Mouse (Mus musculus): ENCODE data around the gene Rngtt. TPM values are rescaled to one million over a fixed set of nuclear protein-coding genes. Genes with fewer than 3 reads are reported as not detected.
A peak's percentile ranks its signal among the peaks of the same experiment; 100 is the strongest.
"Not testable (repeated sequence)": the region's sequence is repeated elsewhere in the genome, so short reads cannot be mapped to it uniquely, and the experiment has no call there.

Gene Rngtt
- polyA plus RNA-seq, 1 experiment from 2014 or later = 19.2 TPM

DNA sequence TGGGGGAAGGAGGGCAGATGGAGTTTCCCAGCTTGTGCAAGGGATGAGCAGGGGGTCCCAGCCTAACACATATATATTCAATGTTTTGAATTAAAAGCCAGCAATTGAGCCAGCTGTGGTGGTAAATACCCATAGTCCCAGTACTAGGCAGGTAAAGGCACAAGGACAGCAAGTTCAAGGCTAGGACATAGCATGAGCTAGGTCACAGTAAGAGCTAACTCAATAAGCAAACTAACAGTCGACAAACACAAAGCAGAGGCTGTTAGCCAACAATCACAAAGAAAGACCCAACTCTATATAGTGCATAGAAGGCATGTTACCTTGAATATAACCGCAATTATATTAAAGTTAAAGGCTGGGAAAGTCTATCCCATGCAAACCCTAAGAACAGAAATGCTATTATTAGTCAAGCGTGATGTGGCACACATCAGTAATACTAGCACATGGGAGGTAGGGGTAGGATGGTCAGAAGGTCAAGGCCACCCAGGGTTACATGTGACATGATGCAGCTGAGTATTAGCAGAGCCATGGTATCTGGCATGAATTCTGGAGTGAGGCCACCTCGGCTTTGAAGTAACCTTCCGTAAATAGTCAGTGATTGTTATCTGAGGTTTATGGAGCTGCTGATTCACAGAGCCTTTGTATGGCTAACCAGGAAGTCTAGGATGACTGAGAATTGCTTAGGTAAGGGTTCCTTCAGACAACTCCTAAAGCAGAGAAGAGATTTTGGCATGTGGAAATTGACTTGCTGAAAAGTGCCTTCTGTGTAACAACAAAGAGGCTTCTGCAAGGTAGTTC is 25.8 kb upstream of the Rngtt start:
- no peak overlapping the region for H3K4me2 ChIP-seq (replicated peaks; ENCODE audit: low read depth, low read length)
- no peaks in the 10 kb centered on the region for H3K27me3 ChIP-seq (ENCODE audit: insufficient read depth, low read length)
- WGBS = 63% methylated on average over 5 of the region's 5 CpGs
- 0 out of 2 replicates have a peak, but pooled peaks cover 7% of the 10 kb centered on the region for H3K4me1 ChIP-seq (ENCODE audit: insufficient read depth, low read length)
- no peaks in the 10 kb centered on the region for H3K36me3 ChIP-seq (ENCODE audit: insufficient read depth, low read length)
- H3K27ac ChIP-seq (ENCODE audit: low read length) = no peak overlapping the region
- no peak for ATAC-seq (ENCODE audit: low FRiP score, low TSS enrichment)
- no peak overlapping the region for H3K4me3 ChIP-seq (ENCODE audit: low read length)
- no peak overlapping the region for H3K9ac ChIP-seq (replicated peaks; ENCODE audit: low read length)
- no peaks in the 10 kb centered on the region for H3K9me3 ChIP-seq (ENCODE audit: low read length)

DNA sequence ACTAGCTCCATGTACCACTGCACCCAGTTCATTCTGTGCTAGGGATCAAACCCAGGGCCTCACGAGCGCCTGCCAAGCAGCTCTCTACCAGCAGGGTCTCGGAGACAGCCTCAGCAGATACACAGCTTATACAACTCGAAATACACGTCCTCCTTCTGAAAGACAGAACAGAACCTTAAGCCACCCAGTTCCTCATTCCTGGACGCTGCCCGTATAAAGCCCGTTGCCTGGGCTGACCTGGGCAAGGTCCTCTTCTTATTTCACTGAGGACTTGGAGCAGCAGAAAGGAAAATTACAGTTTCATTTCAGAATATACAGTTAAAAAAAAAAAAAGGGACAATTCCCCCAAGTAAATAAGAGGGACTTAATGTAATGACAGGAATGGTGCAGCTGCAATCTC is 24.7 kb upstream of the Rngtt start:
- WGBS = 88% methylated on average over 8 of the region's 8 CpGs
- H3K27me3 ChIP-seq (ENCODE audit: insufficient read depth, low read length) = no peaks in the 10 kb centered on the region

DNA sequence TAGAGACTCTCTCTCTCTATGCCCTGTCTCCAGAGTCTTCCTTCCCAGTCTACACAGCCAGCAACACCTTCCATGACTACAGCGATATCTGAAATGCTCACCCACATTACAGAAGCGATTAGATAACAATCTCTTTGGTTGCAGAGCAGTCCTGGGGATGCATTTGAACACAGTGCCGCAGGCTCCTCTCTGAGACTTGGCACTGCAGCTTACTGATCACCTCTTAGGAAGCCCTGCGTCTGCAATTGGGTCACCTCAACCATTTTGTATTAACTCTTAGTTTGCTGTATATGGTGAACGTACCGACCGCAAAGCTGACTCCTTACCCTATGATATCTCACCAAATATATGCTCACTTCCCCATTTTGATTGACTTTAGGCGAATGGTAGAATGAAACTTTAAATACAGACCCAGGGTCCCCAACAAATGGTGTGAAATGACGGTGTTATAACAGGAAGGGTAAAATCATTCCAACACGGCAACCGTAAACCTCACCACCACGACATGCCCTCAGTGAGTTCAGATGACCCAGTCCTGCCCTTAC is 20.9 kb upstream of the Rngtt start:
- H3K9ac ChIP-seq (replicated peaks; ENCODE audit: low read length) = peak overlapping the region; percentile 39; the same call in 1 of the 2 replicates
- WGBS = 80% methylated on average over 12 of the region's 12 CpGs
- H3K4me2 ChIP-seq (replicated peaks; ENCODE audit: low read depth, low read length) = peak overlapping the region; percentile 46

More for the DNA sequence above, 24.7 kb upstream of the Rngtt start:
- no peaks in the 10 kb centered on the region for H3K36me3 ChIP-seq (ENCODE audit: insufficient read depth, low read length)
- ATAC-seq (ENCODE audit: low FRiP score, low TSS enrichment) = no peak
- H3K9me3 ChIP-seq (ENCODE audit: low read length) = no peaks in the 10 kb centered on the region
- no peak overlapping the region for H3K27ac ChIP-seq (ENCODE audit: low read length)
- H3K9ac ChIP-seq (replicated peaks; ENCODE audit: low read length) = no peak overlapping the region
- no peak overlapping the region for H3K4me3 ChIP-seq (ENCODE audit: low read length)
- H3K4me2 ChIP-seq (replicated peaks; ENCODE audit: low read depth, low read length) = no peak overlapping the region
- peaks cover 7% of the 10 kb centered on the region; the same call in 1 of the 2 replicates for H3K4me1 ChIP-seq (ENCODE audit: insufficient read depth, low read length)

DNA sequence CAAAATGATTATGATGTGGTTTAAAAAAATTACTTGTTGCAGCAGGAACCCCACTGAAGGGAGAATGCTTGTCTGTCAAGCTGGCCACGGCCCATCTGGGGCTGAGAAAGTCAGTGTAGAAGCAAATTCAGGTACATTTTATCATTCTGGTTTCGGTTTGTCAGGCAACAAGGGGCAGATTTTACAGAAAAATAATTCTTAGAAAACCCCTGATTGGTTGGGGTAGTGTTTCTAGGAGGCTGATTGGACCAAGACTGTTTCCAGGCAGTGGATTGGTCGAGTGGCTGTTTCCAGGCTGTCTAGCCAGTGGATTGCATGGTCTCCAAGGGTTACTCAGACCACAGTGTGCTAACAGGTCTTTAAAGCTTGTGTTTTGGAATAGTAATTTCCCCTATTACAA is 20.1 kb upstream of the Rngtt start, which contains the start of gene Pnrc1:
Pnrc1 (minus strand) TSS at position 162 of the 400 bp plus-strand sequence.
- Histone ChIP-seq H3K9me3 (ENCODE audit: low read length) (no peaks in the 10 kb centered on the region), H3K4me1 (ENCODE audit: insufficient read depth, low read length) (no peaks in the 10 kb centered on the region; the same call in 1 of the 2 replicates), H3K4me2 (replicated peaks; ENCODE audit: low read depth, low read length) (peak within 1 kb of the TSS; percentile 46), H3K27ac (ENCODE audit: low read length) (no peak within 1 kb of the TSS), H3K4me3 (ENCODE audit: low read length) (peak within 1 kb of the TSS; percentile 40), H3K9ac (replicated peaks; ENCODE audit: low read length) (peak within 1 kb of the TSS; percentile 39), H3K27me3 (ENCODE audit: insufficient read depth, low read length) (no peaks in the 10 kb centered on the region), H3K36me3 (ENCODE audit: insufficient read depth, low read length) (no peaks in the 10 kb centered on the region)
- 41% methylated on average over 3 of the region's 3 CpGs for WGBS
- ATAC-seq (ENCODE audit: low FRiP score, low TSS enrichment) = peak; percentile 92

More for the DNA sequence above, 20.9 kb upstream of the Rngtt start:
- H3K27ac ChIP-seq (ENCODE audit: low read length) = no peak overlapping the region
- H3K27me3 ChIP-seq (ENCODE audit: insufficient read depth, low read length) = no peaks in the 10 kb centered on the region
- no peak for ATAC-seq (ENCODE audit: low FRiP score, low TSS enrichment)
- peak overlapping the region; percentile 40 for H3K4me3 ChIP-seq (ENCODE audit: low read length)
- H3K4me1 ChIP-seq (ENCODE audit: insufficient read depth, low read length) = no peaks in the 10 kb centered on the region; the same call in 1 of the 2 replicates
- H3K36me3 ChIP-seq (ENCODE audit: insufficient read depth, low read length) = no peaks in the 10 kb centered on the region
- H3K9me3 ChIP-seq (ENCODE audit: low read length) = no peaks in the 10 kb centered on the region

DNA sequence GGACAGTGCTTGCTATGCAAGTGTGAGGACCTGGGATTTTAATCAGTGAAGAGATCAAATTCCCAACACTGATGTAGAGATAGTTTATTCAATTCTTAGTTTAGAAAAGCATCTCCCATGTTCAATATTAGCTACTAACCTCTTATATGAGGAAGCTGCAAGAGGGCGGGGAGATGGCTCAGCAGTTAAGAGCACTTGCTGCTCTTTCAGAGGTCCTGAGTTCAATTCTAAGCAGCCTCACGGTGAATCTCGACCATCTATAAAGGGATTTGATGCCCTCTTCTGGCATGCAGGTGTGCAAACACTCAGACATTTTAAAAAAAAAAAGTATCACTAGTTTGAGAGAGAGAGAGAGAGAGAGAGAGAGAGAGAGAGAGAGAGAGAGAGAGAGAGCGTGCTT is 19.2 kb upstream of the Rngtt start:
- no peak overlapping the region for H3K4me3 ChIP-seq (ENCODE audit: low read length)
- H3K9ac ChIP-seq (replicated peaks; ENCODE audit: low read length) = no peak overlapping the region
- H3K4me2 ChIP-seq (replicated peaks; ENCODE audit: low read depth, low read length) = no peak overlapping the region
- no peak overlapping the region for H3K27ac ChIP-seq (ENCODE audit: low read length)
- no peaks in the 10 kb centered on the region for H3K9me3 ChIP-seq (ENCODE audit: low read length)
- no peaks in the 10 kb centered on the region for H3K27me3 ChIP-seq (ENCODE audit: insufficient read depth, low read length)
- no peaks in the 10 kb centered on the region; the same call in 1 of the 2 replicates for H3K4me1 ChIP-seq (ENCODE audit: insufficient read depth, low read length)
- no peaks in the 10 kb centered on the region for H3K36me3 ChIP-seq (ENCODE audit: insufficient read depth, low read length)
- no peak for ATAC-seq (ENCODE audit: low FRiP score, low TSS enrichment)
- WGBS = 47% methylated on average over 4 of the region's 4 CpGs

DNA sequence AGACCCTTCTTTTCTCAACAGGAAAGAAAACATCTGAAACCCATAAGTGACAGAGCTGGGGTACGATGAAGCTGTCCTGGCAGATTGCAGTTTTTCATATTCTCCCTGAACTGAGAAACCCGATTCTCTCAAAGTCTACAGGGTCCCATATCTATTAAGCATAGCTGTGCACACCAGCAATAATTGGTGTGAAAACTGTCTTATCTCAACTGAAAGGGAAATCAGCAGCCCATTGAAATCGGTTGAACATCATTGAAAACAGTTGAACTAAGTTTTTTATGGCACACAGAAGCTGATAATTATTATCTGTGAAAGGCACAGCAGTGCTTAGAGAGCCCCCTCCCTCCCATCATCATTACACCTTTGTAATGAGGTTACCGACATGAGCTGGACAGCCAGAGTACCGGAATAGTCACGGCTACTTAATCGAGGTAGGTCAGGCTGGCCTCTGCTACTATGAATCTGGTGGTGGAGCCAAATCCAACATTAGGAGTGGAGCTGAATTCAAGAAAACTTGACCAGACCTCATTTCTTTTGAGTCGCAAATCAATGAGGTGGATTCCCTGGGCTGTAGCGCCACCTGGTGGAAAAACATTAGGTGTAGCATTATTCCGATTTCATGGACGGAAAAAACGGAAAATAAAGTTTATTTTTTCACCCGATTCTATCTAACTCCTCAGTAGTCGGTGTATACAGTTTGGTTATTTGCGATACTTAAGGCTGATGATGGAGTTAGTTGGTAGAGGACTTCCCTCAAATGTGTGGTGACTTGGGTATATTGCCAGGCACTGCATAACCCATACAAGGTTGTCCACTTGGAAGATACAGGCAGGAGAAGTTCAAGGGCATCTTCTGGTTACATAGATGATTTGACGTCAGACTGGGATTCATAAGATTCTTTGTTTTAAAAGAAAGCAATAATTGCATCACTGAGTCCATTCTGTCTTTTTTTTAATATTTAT is 17.4 kb upstream of the Rngtt start:
- H3K36me3 ChIP-seq (ENCODE audit: insufficient read depth, low read length) = no peaks in the 10 kb centered on the region
- no peak overlapping the region for H3K27ac ChIP-seq (ENCODE audit: low read length)
- H3K27me3 ChIP-seq (ENCODE audit: insufficient read depth, low read length) = no peaks in the 10 kb centered on the region
- H3K9me3 ChIP-seq (ENCODE audit: low read length) = no peaks in the 10 kb centered on the region
- ATAC-seq (ENCODE audit: low FRiP score, low TSS enrichment) = no peak
- H3K9ac ChIP-seq (replicated peaks; ENCODE audit: low read length) = no peak overlapping the region
- 0 out of 2 replicates have a peak overlapping the region, but pooled peaks have one; percentile 21 for H3K4me2 ChIP-seq (replicated peaks; ENCODE audit: low read depth, low read length)
- no peaks in the 10 kb centered on the region; the same call in 1 of the 2 replicates for H3K4me1 ChIP-seq (ENCODE audit: insufficient read depth, low read length)
- H3K4me3 ChIP-seq (ENCODE audit: low read length) = no peak overlapping the region
- WGBS = 22% methylated on average over 16 of the region's 16 CpGs

DNA sequence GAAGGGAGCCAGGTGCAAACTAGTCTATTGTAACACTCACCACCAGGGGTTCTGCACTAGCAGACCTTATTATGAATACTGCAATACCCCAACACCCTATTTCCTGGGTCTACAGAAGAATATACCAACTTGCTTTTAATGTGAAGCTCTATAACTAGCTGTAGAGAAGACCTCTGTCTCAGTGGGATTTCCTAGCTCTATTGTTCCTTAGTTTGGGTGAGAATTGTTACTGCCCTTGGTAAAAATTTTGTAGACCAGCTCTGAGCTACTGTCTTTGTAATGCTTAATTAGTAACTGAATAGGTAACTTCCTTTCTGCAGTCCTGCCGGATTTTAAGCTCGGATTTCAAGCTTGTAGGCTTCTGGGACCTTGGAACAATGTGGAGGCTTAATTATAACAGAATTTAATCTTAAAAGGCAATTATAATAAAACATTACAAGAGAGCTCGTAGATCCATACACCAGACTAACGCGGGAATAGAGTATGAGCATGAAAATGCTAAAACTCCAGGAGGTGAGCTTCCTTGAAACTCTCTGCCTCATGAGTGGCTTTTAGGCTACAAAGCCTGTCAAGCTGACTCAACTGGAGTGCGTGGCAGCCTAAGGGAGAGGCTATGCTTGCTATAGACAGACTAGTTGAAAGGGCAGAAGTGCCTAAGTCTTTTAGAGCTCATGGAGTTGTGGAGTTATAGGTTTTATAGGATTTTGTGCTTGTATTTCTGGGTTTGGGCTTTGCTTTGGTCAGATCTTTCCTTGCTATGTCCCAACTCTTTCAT is 9.0 kb upstream of the Rngtt start:
- WGBS = 82% methylated on average over 6 of the region's 6 CpGs
- not testable (repeated sequence) for H3K27ac ChIP-seq (ENCODE audit: low read length); H3K4me3 ChIP-seq (ENCODE audit: low read length); H3K9me3 ChIP-seq (ENCODE audit: low read length); H3K9ac ChIP-seq (replicated peaks; ENCODE audit: low read length); H3K36me3 ChIP-seq (ENCODE audit: insufficient read depth, low read length); ATAC-seq (ENCODE audit: low FRiP score, low TSS enrichment); H3K4me2 ChIP-seq (replicated peaks; ENCODE audit: low read depth, low read length); H3K4me1 ChIP-seq (ENCODE audit: insufficient read depth, low read length); H3K27me3 ChIP-seq (ENCODE audit: insufficient read depth, low read length)

DNA sequence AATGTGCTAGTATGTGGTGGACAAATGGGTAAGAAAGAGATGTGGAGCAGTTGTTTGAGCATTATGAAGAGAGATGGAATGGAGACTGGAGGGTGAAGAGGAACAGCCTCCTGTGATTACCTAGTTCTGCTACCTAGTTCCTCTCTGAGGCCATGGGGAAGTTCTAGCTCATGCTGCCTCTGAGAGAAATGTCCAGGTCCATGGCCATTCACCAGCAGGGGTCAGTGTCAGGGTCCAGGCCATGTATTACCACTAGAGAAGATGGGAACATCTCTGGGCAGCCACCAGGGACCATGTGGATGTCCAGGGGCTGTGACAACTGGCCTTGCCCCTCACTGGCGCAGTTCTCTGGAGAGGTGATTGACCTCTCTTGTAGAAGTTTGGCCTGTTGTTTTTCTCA is 7.1 kb upstream of the Rngtt start:
- ATAC-seq (ENCODE audit: low FRiP score, low TSS enrichment) = no peak
- Histone ChIP-seq H3K4me2 (replicated peaks; ENCODE audit: low read depth, low read length) (no peak overlapping the region), H3K9me3 (ENCODE audit: low read length) (no peaks in the 10 kb centered on the region), H3K4me1 (ENCODE audit: insufficient read depth, low read length) (no peaks in the 10 kb centered on the region), H3K27ac (ENCODE audit: low read length) (no peak overlapping the region), H3K4me3 (ENCODE audit: low read length) (no peak overlapping the region), H3K27me3 (ENCODE audit: insufficient read depth, low read length) (no peaks in the 10 kb centered on the region), H3K9ac (replicated peaks; ENCODE audit: low read length) (no peak overlapping the region), H3K36me3 (ENCODE audit: insufficient read depth, low read length) (no peaks in the 10 kb centered on the region)
- 91% methylated on average over 1 of the region's 1 CpGs for WGBS

DNA sequence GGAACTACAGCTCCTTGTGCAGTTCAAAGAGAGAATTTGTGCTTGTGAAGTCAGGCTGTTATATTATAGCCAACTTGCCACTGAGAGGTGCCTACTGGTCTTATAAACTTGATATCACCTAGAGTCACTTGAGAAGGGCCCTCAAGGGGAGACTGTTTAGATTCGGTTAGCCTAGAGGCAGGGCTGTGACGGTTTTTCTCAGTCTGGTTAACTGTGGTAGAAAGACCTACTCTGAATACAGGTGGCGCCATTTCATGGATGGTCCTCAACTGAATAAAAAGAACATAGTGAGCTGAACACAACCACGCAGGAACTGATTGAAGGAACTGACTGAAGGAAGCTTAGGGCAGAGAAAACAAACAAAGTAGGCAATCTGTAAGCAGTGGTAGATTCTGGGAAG is 3.0 kb upstream of the Rngtt start:
- H3K27ac ChIP-seq (ENCODE audit: low read length) = no peak overlapping the region
- no peak overlapping the region for H3K4me3 ChIP-seq (ENCODE audit: low read length)
- no peaks in the 10 kb centered on the region for H3K27me3 ChIP-seq (ENCODE audit: insufficient read depth, low read length)
- H3K4me1 ChIP-seq (ENCODE audit: insufficient read depth, low read length) = peaks cover 12% of the 10 kb centered on the region
- no peak overlapping the region for H3K9ac ChIP-seq (replicated peaks; ENCODE audit: low read length)
- 78% methylated on average over 4 of the region's 4 CpGs for WGBS
- H3K9me3 ChIP-seq (ENCODE audit: low read length) = no peaks in the 10 kb centered on the region
- H3K4me2 ChIP-seq (replicated peaks; ENCODE audit: low read depth, low read length) = no peak overlapping the region
- ATAC-seq (ENCODE audit: low FRiP score, low TSS enrichment) = no peak
- H3K36me3 ChIP-seq (ENCODE audit: insufficient read depth, low read length) = no peaks in the 10 kb centered on the region

Data from kidney, embryonic 16.5 days (tissue).